Mouse (Mus musculus): ENCODE data around the gene Tldc1.

Gene Tldc1

GRCm38 (mm10) chr8:119798965-119799264, 20.7 kb upstream of the Tldc1 start:
- no peak for DNase-seq

GRCm38 (mm10) chr8:119798170-119798964, 20.2 kb upstream of the Tldc1 start:
- DNase-seq, result peak; percentile 85

- no peak for DNase-seq
These were observed 17.4 kb upstream of the Tldc1 start for GRCm38 (mm10) chr8:119795651-119796050.

GRCm38 (mm10) chr8:119794689-119795088, 16.5 kb upstream of the Tldc1 start:
- DNase-seq, result no peak

- peak; percentile 92 for DNase-seq
These were observed 13.8 kb upstream of the Tldc1 start for GRCm38 (mm10) chr8:119791804-119792704.

- DNase-seq, result no peak
These were observed 11.4 kb upstream of the Tldc1 start for GRCm38 (mm10) chr8:119789581-119789980.

GRCm38 (mm10) chr8:119788607-119789381, 10.6 kb upstream of the Tldc1 start:
- DNase-seq, result no peak

GRCm38 (mm10) chr8:119787341-119787740, 9.1 kb upstream of the Tldc1 start:
- DNase-seq, result no peak

- DNase-seq, result no peak
These were observed 8.7 kb upstream of the Tldc1 start for GRCm38 (mm10) chr8:119786871-119787270.

GRCm38 (mm10) chr8:119785764-119786405, 7.7 kb upstream of the Tldc1 start:
- peak; percentile 69 for DNase-seq

- no peak for DNase-seq
These were observed 6.5 kb upstream of the Tldc1 start for GRCm38 (mm10) chr8:119784676-119785075.

GRCm38 (mm10) chr8:119784141-119784574, 5.9 kb upstream of the Tldc1 start:
- DNase-seq, result no peak

- DNase-seq, result no peak
These were observed 5.4 kb upstream of the Tldc1 start for GRCm38 (mm10) chr8:119783579-119783978.

- peak; percentile 86 for DNase-seq
These were observed 4.5 kb upstream of the Tldc1 start for GRCm38 (mm10) chr8:119782715-119783114.

- peak; percentile 43 for DNase-seq
These were observed 3.0 kb upstream of the Tldc1 start for GRCm38 (mm10) chr8:119781086-119781840.

GRCm38 (mm10) chr8:119780402-119781049, 2.3 kb upstream of the Tldc1 start:
- DNase-seq, result no peak

GRCm38 (mm10) chr8:119779013-119779737, 959 bp upstream of the Tldc1 start:
- DNase-seq, result peak; percentile 93

GRCm38 (mm10) chr8:119777765-119778164, 451 bp downstream of the Tldc1 start:
- no peak for DNase-seq

- DNase-seq, result no peak
These were observed 1.5 kb downstream of the Tldc1 start for GRCm38 (mm10) chr8:119776668-119777245.

GRCm38 (mm10) chr8:119765761-119766444, 12.3 kb downstream of the Tldc1 start:
- no peak for DNase-seq
